25 mouse cellular contexts compared by ENCODE assay signal in the genomic region with DNA sequence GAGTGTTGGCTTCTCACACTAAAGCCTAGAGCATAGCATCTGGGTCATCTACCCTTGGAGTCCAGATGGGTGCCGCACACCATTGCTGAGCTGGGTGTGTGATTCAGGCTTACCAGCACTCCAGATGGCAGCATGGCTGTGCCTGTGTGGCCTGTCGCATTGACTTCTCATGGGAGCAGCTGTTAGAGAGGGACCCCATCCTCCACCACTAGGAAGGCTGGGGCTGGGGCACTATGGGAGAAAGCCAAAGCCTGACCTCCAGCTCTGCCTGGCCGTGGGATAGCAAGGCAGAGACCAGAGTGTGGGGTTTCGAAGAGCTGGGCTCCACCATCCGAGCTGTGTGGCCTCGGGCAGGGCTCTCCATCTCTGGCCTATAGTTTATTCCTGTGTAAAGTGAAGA.
DNase-seq lines count a peak whose midpoint lies in the region; ATAC-seq and TF ChIP-seq lines count a peak whose summit lies in the region.
"Had no signal": no experiment of that assay in that cellular context is flagged by ENCODE, and none has a peak within 500 bp of the region (broad histone marks: within the 10 kb centered on the region; RNA-seq: fewer than 3 reads in every experiment).

No protein-coding gene starts in this region.

- H3K36me3 ChIP-seq in liver, embryonic 11.5 days (ENCODE audit: control insufficient read depth, insufficient read depth, low read length), result no peaks in the 10 kb centered on the region; the same call in 1 of the 2 replicates
- H3K36me3 ChIP-seq in liver, embryonic 12.5 days, result no peaks in the 10 kb centered on the region
- H3K36me3 ChIP-seq: hindbrain, embryonic 15.5 days; midbrain, embryonic 15.5 days had no signal

- WGBS in cerebellum, adult 2 months, result 13% methylated on average over 6 of the region's 6 CpGs
- WGBS in liver, embryonic 11.5 days, result 79% methylated on average over 6 of the region's 6 CpGs
- WGBS in liver, embryonic 12.5 days (ENCODE audit: insufficient replicate concordance), result 66% methylated on average over 6 of the region's 6 CpGs

- TF ChIP-seq POLR2A in cerebellum, adult 2 months (IDR thresholded peaks at IDR 0.05; ENCODE audit: borderline replicate concordance, insufficient read depth, low read length), result no peak

- peak; percentile 51 to 64 for DNase-seq in cerebellum, adult 2 months
- DNase-seq in cerebellum, adult 11 months, result no peak
- no peak for DNase-seq in gastrocnemius, adult 2 months
- no peak for DNase-seq in gastrocnemius, postnatal 14 days
- DNase-seq in liver, embryonic 11.5 days (ENCODE audit: low spot score), result no peak
- DNase-seq in retina, postnatal 1 day, result peak; percentile 79
- DNase-seq in urinary bladder, adult 18-20 months (ENCODE audit: low spot score in 2 of 2), result no peak
- DNase-seq: adrenal gland, postnatal 10 days; heart, adult 18-20 months; heart, postnatal 36 days; kidney, postnatal 4 days; lung, postnatal 14 days; right cerebral cortex, postnatal 14 days; spleen, adult 18-20 months; thymus, postnatal 36 days had no signal

- H3K9ac ChIP-seq in liver, embryonic 11.5 days (ENCODE audit: low read depth, low read length), result no peak overlapping the region
- no peak overlapping the region for H3K9ac ChIP-seq in liver, embryonic 12.5 days
- H3K9ac ChIP-seq: hindbrain, embryonic 15.5 days; kidney, embryonic 15.5 days; midbrain, embryonic 15.5 days had no signal

- peak overlapping the region; percentile 99 for H3K27ac ChIP-seq in cerebellum, adult 2 months (ENCODE audit: insufficient read depth, low read length)
- peak overlapping the region; percentile 87 for H3K27ac ChIP-seq in gastrocnemius, adult 2 months
- H3K27ac ChIP-seq in liver, embryonic 11.5 days (ENCODE audit: low read depth, low read length), result no peak overlapping the region
- no peak overlapping the region for H3K27ac ChIP-seq in liver, embryonic 12.5 days
- H3K27ac ChIP-seq: hindbrain, embryonic 15.5 days; midbrain, embryonic 15.5 days had no signal

- ATAC-seq in liver, embryonic 11.5 days (replicated peaks; ENCODE audit: low FRiP score), result no peak
- no peak for ATAC-seq in liver, embryonic 12.5 days
- ATAC-seq: CD4-positive, CD25-positive, alpha-beta regulatory T cell, adult 4 months; forebrain, embryonic 16.5 days; intestine, embryonic 16.5 days; midbrain, embryonic 15.5 days; Patski had no signal

- intact Hi-C loops in gastrocnemius, adult 2 months (cut with DNase I), result no loop called here
- intact Hi-C loops in gastrocnemius, postnatal 14 days (cut with DNase I; ENCODE audit: low total_unique reads), result no loop called here

- peaks cover 39% of the 10 kb centered on the region for H3K4me1 ChIP-seq in cerebellum, adult 2 months (ENCODE audit: control insufficient read depth, insufficient read depth, low read length)
- peaks cover 44% of the 10 kb centered on the region for H3K4me1 ChIP-seq in liver, embryonic 11.5 days (replicated peaks; ENCODE audit: control insufficient read depth, insufficient read depth, low read length)
- H3K4me1 ChIP-seq in liver, embryonic 12.5 days, result peaks cover 48% of the 10 kb centered on the region

- H3K4me3 ChIP-seq in cerebellum, adult 2 months (replicated peaks; ENCODE audit: insufficient read depth, low read depth, low read length), result peak overlapping the region; percentile 98
- peak overlapping the region; percentile 75 for H3K4me3 ChIP-seq in gastrocnemius, adult 2 months
- no peak overlapping the region for H3K4me3 ChIP-seq in liver, embryonic 11.5 days (ENCODE audit: low read depth, low read length)
- no peak overlapping the region for H3K4me3 ChIP-seq in liver, embryonic 12.5 days
- H3K4me3 ChIP-seq: erythroblast, embryonic 14.5 days; hindbrain, embryonic 15.5 days; kidney, embryonic 15.5 days; midbrain, embryonic 15.5 days; myocyte had no signal

- H3K9me3 ChIP-seq in liver, embryonic 11.5 days (ENCODE audit: control insufficient read depth, low read length), result no peaks in the 10 kb centered on the region
- no peaks in the 10 kb centered on the region for H3K9me3 ChIP-seq in liver, embryonic 12.5 days (replicated peaks)
- H3K9me3 ChIP-seq: hindbrain, embryonic 15.5 days; kidney, embryonic 15.5 days; midbrain, embryonic 15.5 days had no signal

- H3K4me2 ChIP-seq in liver, embryonic 11.5 days, result 0 out of 2 replicates have a peak overlapping the region, but pooled peaks have one; percentile 1
- no peak overlapping the region for H3K4me2 ChIP-seq in liver, embryonic 12.5 days
- H3K4me2 ChIP-seq: hindbrain, embryonic 15.5 days; kidney, embryonic 15.5 days; midbrain, embryonic 15.5 days had no signal

- H3K27me3 ChIP-seq in cerebellum, adult 2 months (ENCODE audit: control insufficient read depth, insufficient read depth, low read length), result no peaks in the 10 kb centered on the region
- H3K27me3 ChIP-seq in liver, embryonic 11.5 days (replicated peaks; ENCODE audit: control insufficient read depth, insufficient read depth, low read length), result no peaks in the 10 kb centered on the region; the same call in 1 of the 2 replicates
- peaks cover 32% of the 10 kb centered on the region for H3K27me3 ChIP-seq in liver, embryonic 12.5 days (replicated peaks)
- H3K27me3 ChIP-seq: hindbrain, embryonic 15.5 days; kidney, embryonic 15.5 days; midbrain, embryonic 15.5 days; Patski had no signal

- no peak for TF ChIP-seq CTCF in cerebellum, adult 2 months (IDR thresholded peaks at IDR 0.05; ENCODE audit: borderline replicate concordance, insufficient read depth, low read depth, low read length)
- no peak for TF ChIP-seq CTCF in gastrocnemius, adult 2 months (IDR thresholded peaks at IDR 0.05)

Comparison
In these comparisons a context has a peak if more than half of its experiments do, and no peak if none do; other contexts are left out.
1. DNase-seq: peak in cerebellum, adult 2 months (2 of 2) and retina, postnatal 1 day (single experiment); none in cerebellum, adult 11 months (single experiment), gastrocnemius, adult 2 months (single experiment), gastrocnemius, postnatal 14 days (single experiment), liver, embryonic 11.5 days (single experiment) and urinary bladder, adult 18-20 months (0 of 2).
2. H3K27ac ChIP-seq: peak in cerebellum, adult 2 months (single experiment) and gastrocnemius, adult 2 months (single experiment); none in liver, embryonic 11.5 days (single experiment) and liver, embryonic 12.5 days (single experiment).
3. H3K4me3 ChIP-seq: peak in cerebellum, adult 2 months (single experiment) and gastrocnemius, adult 2 months (single experiment); none in liver, embryonic 11.5 days (single experiment) and liver, embryonic 12.5 days (single experiment).